8 mouse cellular contexts compared by ENCODE assay signal in the genomic region with DNA sequence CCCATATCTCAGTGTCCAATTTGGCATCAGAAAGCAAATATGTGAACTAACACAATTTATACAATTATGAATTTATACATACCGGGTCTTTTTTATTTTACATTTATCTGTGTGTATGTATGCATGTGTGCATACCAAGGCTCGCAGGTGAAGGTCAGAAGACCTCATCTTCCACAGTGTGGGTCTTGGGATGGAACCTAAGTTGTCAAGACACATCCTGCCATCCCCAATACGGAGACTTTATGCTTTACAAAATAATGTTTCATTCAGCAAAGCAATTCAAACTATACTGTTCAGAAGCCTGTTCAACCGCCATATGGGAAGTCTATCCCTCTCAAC. TPM values are rescaled to one million over a fixed set of nuclear protein-coding genes. Genes with fewer than 3 reads are reported as not detected.
DNase-seq lines count a peak whose midpoint lies in the region; ATAC-seq lines count a peak whose summit lies in the region.

No protein-coding gene starts in this region.

- no peaks in the 10 kb centered on the region for H3K9me3 ChIP-seq in heart, embryonic 13.5 days
- no peaks in the 10 kb centered on the region for H3K9me3 ChIP-seq in embryonic facial prominence, embryonic 12.5 days
- H3K9me3 ChIP-seq in hindbrain, embryonic 14.5 days (ENCODE audit: control insufficient read depth, low read length): no peaks in the 10 kb centered on the region
- H3K9me3 ChIP-seq in midbrain, embryonic 14.5 days (ENCODE audit: control insufficient read depth, low read length): no peaks in the 10 kb centered on the region

- no peak overlapping the region for H3K27ac ChIP-seq in heart, embryonic 13.5 days (replicated peaks)
- no peak overlapping the region for H3K27ac ChIP-seq in embryonic facial prominence, embryonic 12.5 days
- no peak overlapping the region for H3K27ac ChIP-seq in hindbrain, embryonic 14.5 days
- H3K27ac ChIP-seq in midbrain, embryonic 14.5 days (replicated peaks; ENCODE audit: low read depth, low read length): no peak overlapping the region

- H3K4me1 ChIP-seq in heart, embryonic 13.5 days: peaks cover 27% of the 10 kb centered on the region
- peaks cover 13% of the 10 kb centered on the region for H3K4me1 ChIP-seq in embryonic facial prominence, embryonic 12.5 days
- peaks cover 8% of the 10 kb centered on the region for H3K4me1 ChIP-seq in hindbrain, embryonic 14.5 days (replicated peaks; ENCODE audit: control insufficient read depth, insufficient read depth, low read length)
- peaks cover 4% of the 10 kb centered on the region; the same call in 1 of the 2 replicates for H3K4me1 ChIP-seq in midbrain, embryonic 14.5 days (ENCODE audit: control insufficient read depth, insufficient read depth, low read length)

- no peak overlapping the region for H3K4me2 ChIP-seq in heart, embryonic 13.5 days
- peak overlapping the region; percentile 55; the same call in 1 of the 2 replicates for H3K4me2 ChIP-seq in embryonic facial prominence, embryonic 12.5 days (replicated peaks)
- peak overlapping the region; percentile 52 for H3K4me2 ChIP-seq in hindbrain, embryonic 14.5 days (replicated peaks)
- H3K4me2 ChIP-seq in midbrain, embryonic 14.5 days (ENCODE audit: low read length): peak overlapping the region; percentile 72

- H3K4me3 ChIP-seq in heart, embryonic 13.5 days: peak overlapping the region; percentile 89
- peak overlapping the region; percentile 80; the same call in 1 of the 2 replicates for H3K4me3 ChIP-seq in embryonic facial prominence, embryonic 12.5 days
- peak overlapping the region; percentile 81 for H3K4me3 ChIP-seq in hindbrain, embryonic 14.5 days (replicated peaks; ENCODE audit: low read length)
- peak overlapping the region; percentile 85 for H3K4me3 ChIP-seq in midbrain, embryonic 14.5 days (replicated peaks; ENCODE audit: low read depth, low read length)

- no peak for DNase-seq in heart, postnatal 4 days
- no peak for DNase-seq in hindbrain, embryonic 14.5 days (ENCODE audit: low spot score)
- DNase-seq in midbrain, embryonic 14.5 days: no peak
- DNase-seq in ovary, postnatal 36 days (ENCODE audit: low spot score): no peak
- DNase-seq in c-Kit-positive CD71-positive TER-119-positive erythroid progenitor cells, embryonic 14.5 days (ENCODE audit: low spot score): no peak

- peaks cover 10% of the 10 kb centered on the region for H3K36me3 ChIP-seq in heart, embryonic 13.5 days
- no peaks in the 10 kb centered on the region for H3K36me3 ChIP-seq in embryonic facial prominence, embryonic 12.5 days
- no peaks in the 10 kb centered on the region for H3K36me3 ChIP-seq in hindbrain, embryonic 14.5 days (replicated peaks; ENCODE audit: control insufficient read depth, insufficient read depth)
- H3K36me3 ChIP-seq in midbrain, embryonic 14.5 days (ENCODE audit: control insufficient read depth, insufficient read depth, low read length): no peaks in the 10 kb centered on the region

- WGBS in heart, embryonic 13.5 days: 50% methylated on average over 4 of the region's 4 CpGs
- 49% methylated on average over 4 of the region's 4 CpGs for WGBS in embryonic facial prominence, embryonic 12.5 days
- 62% methylated on average over 4 of the region's 4 CpGs for WGBS in hindbrain, embryonic 14.5 days
- 55% methylated on average over 4 of the region's 4 CpGs for WGBS in midbrain, embryonic 14.5 days

- H3K27me3 ChIP-seq in heart, embryonic 13.5 days (replicated peaks): no peaks in the 10 kb centered on the region
- no peaks in the 10 kb centered on the region for H3K27me3 ChIP-seq in embryonic facial prominence, embryonic 12.5 days
- H3K27me3 ChIP-seq in hindbrain, embryonic 14.5 days (ENCODE audit: control insufficient read depth, insufficient read depth, low read length): no peaks in the 10 kb centered on the region
- no peaks in the 10 kb centered on the region for H3K27me3 ChIP-seq in midbrain, embryonic 14.5 days (ENCODE audit: control insufficient read depth, insufficient read depth, low read length)

- ATAC-seq in heart, embryonic 13.5 days (ENCODE audit: extremely low read depth, insufficient number of reproducible peaks, low FRiP score, low TSS enrichment): no peak
- peak; percentile 42; the same call in 1 of the 2 replicates for ATAC-seq in embryonic facial prominence, embryonic 12.5 days (ENCODE audit: insufficient number of reproducible peaks, insufficient read depth, low FRiP score, low TSS enrichment)
- ATAC-seq in hindbrain, embryonic 14.5 days (ENCODE audit: low FRiP score): peak; percentile 61; the same call in 1 of the 2 replicates
- ATAC-seq in midbrain, embryonic 14.5 days (ENCODE audit: low FRiP score, low TSS enrichment): peak; percentile 54
- no peak for ATAC-seq in activated CD4-positive, CD25-positive, alpha-beta regulatory T cell, adult 4 months

- no peak overlapping the region for H3K9ac ChIP-seq in heart, embryonic 13.5 days
- no peak overlapping the region for H3K9ac ChIP-seq in embryonic facial prominence, embryonic 12.5 days
- no peak overlapping the region for H3K9ac ChIP-seq in hindbrain, embryonic 14.5 days
- H3K9ac ChIP-seq in midbrain, embryonic 14.5 days (replicated peaks; ENCODE audit: low read length): no peak overlapping the region

RNA-seq across cellular contexts. Expression of a gene that starts 0.4 kb away (rescaled TPM):
- polyA plus RNA-seq in heart, embryonic 13.5 days (2015; fragmentation: Nextera tagmentation; extraction: Ambion mirVana): 24.2 and 26.3 TPM in 2 replicates
- total RNA-seq in heart, postnatal 4 days (2021): 10 to 100 TPM; 30.6 to 31.7 TPM
- 29.3 and 31.2 TPM in 2 replicates for polyA plus RNA-seq in embryonic facial prominence, embryonic 12.5 days (2016; fragmentation: Nextera tagmentation; extraction: Ambion mirVana)
- polyA plus RNA-seq in hindbrain, embryonic 14.5 days (2014; fragmentation: Nextera tagmentation; extraction: Ambion mirVana): 14.5 and 17.9 TPM in 2 replicates
- polyA plus RNA-seq in midbrain, embryonic 14.5 days (2014; fragmentation: Nextera tagmentation; extraction: Ambion mirVana): 12.4 and 16.0 TPM in 2 replicates
- polyA plus RNA-seq in activated CD4-positive, CD25-positive, alpha-beta regulatory T cell, adult 4 months (2017; shearing (Covaris generic)): 10 to 100 TPM; 58.1 to 69.1 TPM

RNA-seq across cellular contexts. Expression of a gene that starts 49.1 kb away (rescaled TPM):
- 0.13 and 0.25 TPM in 2 replicates for polyA plus RNA-seq in heart, embryonic 13.5 days (2015; fragmentation: Nextera tagmentation; extraction: Ambion mirVana)
- under 1 TPM; 0.09 to 0.14 TPM for total RNA-seq in heart, postnatal 4 days (2021)
- 0.14 and 0.17 TPM in 2 replicates for polyA plus RNA-seq in embryonic facial prominence, embryonic 12.5 days (2016; fragmentation: Nextera tagmentation; extraction: Ambion mirVana)
- polyA plus RNA-seq in hindbrain, embryonic 14.5 days (2014; fragmentation: Nextera tagmentation; extraction: Ambion mirVana): not detected in 2 replicates
- polyA plus RNA-seq in midbrain, embryonic 14.5 days (2014; fragmentation: Nextera tagmentation; extraction: Ambion mirVana): not detected in 2 replicates
- polyA plus RNA-seq in activated CD4-positive, CD25-positive, alpha-beta regulatory T cell, adult 4 months (2017; shearing (Covaris generic)): under 1 TPM; 0.11 to 0.21 TPM

Comparison
In these comparisons a context has a peak if more than half of its experiments do, and no peak if none do; other contexts are left out.
1. ATAC-seq: peak in embryonic facial prominence, embryonic 12.5 days (single experiment), hindbrain, embryonic 14.5 days (single experiment) and midbrain, embryonic 14.5 days (single experiment); none in heart, embryonic 13.5 days (single experiment) and activated CD4-positive, CD25-positive, alpha-beta regulatory T cell, adult 4 months (single experiment).
2. Peak in every context shown above with its lines, with median percentiles within 50 percentile points of each other: H3K4me3 ChIP-seq.